Mouse (Mus musculus): ENCODE data around the gene Kiss1.

DNA sequence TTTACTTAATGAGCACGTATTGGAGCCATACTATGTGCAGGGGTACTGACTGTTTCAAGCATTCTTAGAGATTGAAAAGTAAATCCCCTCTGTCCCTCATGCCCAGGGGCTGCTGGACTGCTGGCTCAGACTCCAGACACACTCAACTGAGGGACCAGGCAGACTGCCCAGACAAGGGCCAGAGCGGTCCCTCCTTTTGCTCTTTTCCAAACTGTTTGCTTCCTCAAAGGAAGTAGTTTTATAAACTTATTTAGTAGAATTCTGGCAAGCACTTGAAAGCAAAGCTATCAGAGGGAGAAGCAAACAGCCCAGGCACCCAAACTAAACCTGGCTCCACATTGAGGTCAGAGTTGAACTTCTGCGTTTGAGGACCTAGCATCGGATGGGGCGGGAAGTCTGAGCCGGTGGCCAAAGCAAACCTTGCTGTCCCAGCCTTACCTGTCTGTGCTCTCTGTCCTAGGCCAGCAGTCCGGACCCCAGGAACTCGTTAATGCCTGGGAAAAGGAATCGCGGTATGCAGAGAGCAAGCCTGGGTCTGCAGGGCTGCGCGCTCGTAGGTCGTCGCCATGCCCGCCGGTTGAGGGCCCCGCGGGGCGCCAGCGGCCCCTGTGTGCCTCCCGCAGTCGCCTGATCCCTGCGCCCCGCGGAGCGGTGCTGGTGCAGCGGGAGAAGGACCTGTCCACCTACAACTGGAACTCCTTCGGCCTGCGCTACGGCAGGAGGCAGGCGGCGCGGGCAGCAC lies 7.4 kb downstream of the Kiss1 start:
- no peak for TF ChIP-seq CTCF (IDR thresholded peaks at IDR 0.05; ENCODE audit: control insufficient read depth, insufficient read depth, insufficient read length)
- no peak for TF ChIP-seq MAX (IDR thresholded peaks at IDR 0.05)
- no peak for TF ChIP-seq MYOD1 (IDR thresholded peaks at IDR 0.05; ENCODE audit: control insufficient read depth, insufficient read length, low read depth)
- no peak for TF ChIP-seq MYOG (IDR thresholded peaks at IDR 0.05; ENCODE audit: control insufficient read depth, extremely low read depth, insufficient read length)

Data from C2C12 (cell line).